Mouse (Mus musculus) B cell, adult (primary cell): ENCODE measurements around the gene Sim1. TPM values are rescaled to one million over a fixed set of nuclear protein-coding genes. Genes with fewer than 3 reads are reported as not detected.

Experiments
- total RNA-seq: library from RNA; stranded (reverse); gene quantifications from 4 replicates; pipeline ENCODE4 v1.2.4, GENCODE M21; 2023; ENCODE audit not compliant: inconsistent age

The Sim1 gene
- total RNA-seq, result not detected in 4 replicates

GRCm38 (mm10) chr10:50894170-50894991, at the start of gene Sim1:
Gene Sim1, plus strand, starts transcription at chr10:50894754.

